7 mouse cellular contexts compared by ENCODE assay signal in genomic region chr10:75304413-75304812, GRCm38 (mm10). TPM values are rescaled to one million over a fixed set of nuclear protein-coding genes. Genes with fewer than 3 reads are reported as not detected.
DNase-seq lines count a peak whose midpoint lies in the region; ATAC-seq and TF ChIP-seq lines count a peak whose summit lies in the region.

No protein-coding gene starts in this region.

- TF ChIP-seq EP300 in liver, postnatal 0 days (IDR thresholded peaks at IDR 0.05; ENCODE audit: low read depth): peak; percentile 17; the same call in 1 of the 2 replicates

- peaks cover 67% of the 10 kb centered on the region for H3K36me3 ChIP-seq in neural tube, embryonic 13.5 days
- H3K36me3 ChIP-seq in hindbrain, embryonic 14.5 days (replicated peaks; ENCODE audit: control insufficient read depth, insufficient read depth): peaks cover 48% of the 10 kb centered on the region
- H3K36me3 ChIP-seq in liver, postnatal 0 days (replicated peaks; ENCODE audit: insufficient read depth, low read length): peaks cover 38% of the 10 kb centered on the region

- H3K27me3 ChIP-seq in neural tube, embryonic 13.5 days: no peaks in the 10 kb centered on the region
- no peaks in the 10 kb centered on the region for H3K27me3 ChIP-seq in hindbrain, embryonic 14.5 days (ENCODE audit: control insufficient read depth, insufficient read depth, low read length)
- no peaks in the 10 kb centered on the region for H3K27me3 ChIP-seq in liver, postnatal 0 days (ENCODE audit: insufficient read depth, low read length)

- no peak overlapping the region for H3K9ac ChIP-seq in neural tube, embryonic 13.5 days
- peak overlapping the region; percentile 31; the same call in 1 of the 2 replicates for H3K9ac ChIP-seq in hindbrain, embryonic 14.5 days
- H3K9ac ChIP-seq in liver, postnatal 0 days (replicated peaks): no peak overlapping the region

- H3K4me3 ChIP-seq in neural tube, embryonic 13.5 days: no peak overlapping the region
- no peak overlapping the region for H3K4me3 ChIP-seq in hindbrain, embryonic 14.5 days (replicated peaks; ENCODE audit: low read length)
- H3K4me3 ChIP-seq in liver, postnatal 0 days (ENCODE audit: low read depth, low read length): no peak overlapping the region

- no peak for DNase-seq in neural tube, embryonic 10.5 days (ENCODE audit: extremely low spot score, low spot score)
- peak; percentile 51 to 58 for DNase-seq in cerebellum, postnatal 25 days
- DNase-seq in hindbrain, embryonic 14.5 days (ENCODE audit: low spot score): no peak
- DNase-seq in liver, postnatal 0 days: no peak
- no peak for DNase-seq in B cell, adult 2 months
- no peak for DNase-seq in layer of hippocampus, adult 18-20 months (ENCODE audit: low spot score in 2 of 2)

- peak overlapping the region; percentile 76 for H3K27ac ChIP-seq in neural tube, embryonic 13.5 days (replicated peaks)
- H3K27ac ChIP-seq in hindbrain, embryonic 14.5 days: peak overlapping the region; percentile 57
- peak overlapping the region; percentile 60 for H3K27ac ChIP-seq in liver, postnatal 0 days (ENCODE audit: low read depth)

- peaks cover 27% of the 10 kb centered on the region for H3K4me1 ChIP-seq in neural tube, embryonic 13.5 days (replicated peaks)
- H3K4me1 ChIP-seq in hindbrain, embryonic 14.5 days (replicated peaks; ENCODE audit: control insufficient read depth, insufficient read depth, low read length): no peaks in the 10 kb centered on the region
- peaks cover 19% of the 10 kb centered on the region for H3K4me1 ChIP-seq in liver, postnatal 0 days (ENCODE audit: insufficient read depth)

- no peaks in the 10 kb centered on the region for H3K9me3 ChIP-seq in neural tube, embryonic 13.5 days
- H3K9me3 ChIP-seq in hindbrain, embryonic 14.5 days (ENCODE audit: control insufficient read depth, low read length): no peaks in the 10 kb centered on the region
- no peaks in the 10 kb centered on the region for H3K9me3 ChIP-seq in liver, postnatal 0 days (ENCODE audit: low read length)

- no peak overlapping the region for H3K4me2 ChIP-seq in neural tube, embryonic 13.5 days
- H3K4me2 ChIP-seq in hindbrain, embryonic 14.5 days (replicated peaks): no peak overlapping the region
- no peak overlapping the region for H3K4me2 ChIP-seq in liver, postnatal 0 days (ENCODE audit: low read depth, low read length)

- TF ChIP-seq CTCF in liver, postnatal 0 days (IDR thresholded peaks at IDR 0.05; ENCODE audit: low read depth): no peak

- 0 out of 2 replicates have a peak, but pooled peaks have one; percentile 19 for ATAC-seq in neural tube, embryonic 13.5 days (ENCODE audit: low read depth)
- peak; percentile 28; the same call in 1 of the 2 replicates for ATAC-seq in hindbrain, embryonic 14.5 days (ENCODE audit: low FRiP score)
- peak; percentile 28 for ATAC-seq in liver, postnatal 0 days

- WGBS in neural tube, embryonic 13.5 days: 87% methylated on average over 6 of the region's 6 CpGs
- WGBS in hindbrain, embryonic 14.5 days: 66% methylated on average over 6 of the region's 6 CpGs
- WGBS in liver, postnatal 0 days (ENCODE audit: insufficient replicate concordance): 46% methylated on average over 6 of the region's 6 CpGs

RNA-seq across cellular contexts. Expression of gene Adora2a, which starts 12.3 kb away (rescaled TPM):
- 4.4 and 4.9 TPM in 2 replicates for polyA plus RNA-seq in neural tube, embryonic 13.5 days (2015; fragmentation: Nextera tagmentation; extraction: Ambion mirVana)
- polyA plus RNA-seq in hindbrain, embryonic 14.5 days (2014; fragmentation: Nextera tagmentation; extraction: Ambion mirVana): 4.9 and 5.2 TPM in 2 replicates
- 1.8 and 1.9 TPM in 2 replicates for polyA plus RNA-seq in liver, postnatal 0 days (2015; fragmentation: Nextera tagmentation; extraction: Ambion mirVana)
- 1 to 10 TPM; 1.7 to 1.8 TPM for total RNA-seq in layer of hippocampus, adult 18-20 months (2021)

Comparison
In these comparisons a context has a peak if more than half of its experiments do, and no peak if none do; other contexts are left out.
1. DNase-seq: peak in cerebellum, postnatal 25 days (2 of 2); none in neural tube, embryonic 10.5 days (single experiment), hindbrain, embryonic 14.5 days (single experiment), liver, postnatal 0 days (single experiment), B cell, adult 2 months (0 of 2) and layer of hippocampus, adult 18-20 months (0 of 2).
2. Peak in every context shown above with its lines, with median percentiles within 50 percentile points of each other: ATAC-seq and H3K27ac ChIP-seq.